Mouse (Mus musculus): Measurements from ENCODE around the gene Dcun1d2. TPM values are rescaled to one million over a fixed set of nuclear protein-coding genes. Genes with fewer than 3 reads are reported as not detected.

Dcun1d2 gene
- polyA plus RNA-seq, 1 experiment from 2014 or later, result 7.3 TPM

- no peak for TF ChIP-seq CTCF (IDR thresholded peaks at IDR 0.05; ENCODE audit: low read depth)
- no peaks in the 10 kb centered on the region for H3K36me3 ChIP-seq (ENCODE audit: control insufficient read depth, insufficient read depth)
- no peak overlapping the region for H3K4me3 ChIP-seq (ENCODE audit: low read depth, low read length)
- WGBS, result 88% methylated on average over 4 of the region's 4 CpGs
- H3K27ac ChIP-seq (ENCODE audit: low read depth, low read length), result no peak overlapping the region
- no peaks in the 10 kb centered on the region for H3K27me3 ChIP-seq (replicated peaks; ENCODE audit: control insufficient read depth, insufficient read depth, low read length)
- no peak overlapping the region for H3K9ac ChIP-seq (ENCODE audit: low read depth, low read length)
- no peaks in the 10 kb centered on the region for H3K9me3 ChIP-seq (ENCODE audit: control insufficient read depth)
- H3K4me1 ChIP-seq (replicated peaks; ENCODE audit: control insufficient read depth, insufficient read depth, low read length), result no peaks in the 10 kb centered on the region
- no peak for ATAC-seq
- H3K4me2 ChIP-seq (replicated peaks; ENCODE audit: low read depth), result no peak overlapping the region
Observed at GRCm38 (mm10) chr8:13230471-13230870, 57.5 kb downstream of the Dcun1d2 start.

- Histone ChIP-seq H3K4me1 (replicated peaks; ENCODE audit: control insufficient read depth, insufficient read depth, low read length) (no peaks in the 10 kb centered on the region), H3K4me3 (ENCODE audit: low read depth, low read length) (no peak overlapping the region), H3K27me3 (replicated peaks; ENCODE audit: control insufficient read depth, insufficient read depth, low read length) (no peaks in the 10 kb centered on the region), H3K27ac (ENCODE audit: low read depth, low read length) (no peak overlapping the region), H3K9me3 (ENCODE audit: control insufficient read depth) (no peaks in the 10 kb centered on the region), H3K9ac (ENCODE audit: low read depth, low read length) (no peak overlapping the region), H3K4me2 (replicated peaks; ENCODE audit: low read depth) (no peak overlapping the region), H3K36me3 (ENCODE audit: control insufficient read depth, insufficient read depth) (no peaks in the 10 kb centered on the region)
- no peak for TF ChIP-seq CTCF (IDR thresholded peaks at IDR 0.05; ENCODE audit: low read depth)
- WGBS, result 69% methylated on average over 12 of the region's 12 CpGs
- ATAC-seq, result no peak
Observed at GRCm38 (mm10) chr8:13229802-13230201, 58.1 kb downstream of the Dcun1d2 start.

GRCm38 (mm10) chr8:13228923-13229610 lies 58.9 kb downstream of the Dcun1d2 start:
- ATAC-seq, result no peak
- no peak overlapping the region for H3K27ac ChIP-seq (ENCODE audit: low read depth, low read length)
- TF ChIP-seq CTCF (IDR thresholded peaks at IDR 0.05; ENCODE audit: low read depth), result no peak
- H3K4me1 ChIP-seq (replicated peaks; ENCODE audit: control insufficient read depth, insufficient read depth, low read length), result no peaks in the 10 kb centered on the region
- no peaks in the 10 kb centered on the region for H3K36me3 ChIP-seq (ENCODE audit: control insufficient read depth, insufficient read depth)
- H3K9me3 ChIP-seq (ENCODE audit: control insufficient read depth), result no peaks in the 10 kb centered on the region
- no peaks in the 10 kb centered on the region for H3K27me3 ChIP-seq (replicated peaks; ENCODE audit: control insufficient read depth, insufficient read depth, low read length)
- WGBS, result 53% methylated on average over 9 of the region's 9 CpGs
- H3K4me3 ChIP-seq (ENCODE audit: low read depth, low read length), result no peak overlapping the region
- no peak overlapping the region for H3K4me2 ChIP-seq (replicated peaks; ENCODE audit: low read depth)
- no peak overlapping the region for H3K9ac ChIP-seq (ENCODE audit: low read depth, low read length)

- no peaks in the 10 kb centered on the region for H3K9me3 ChIP-seq (ENCODE audit: control insufficient read depth)
- no peaks in the 10 kb centered on the region for H3K4me1 ChIP-seq (replicated peaks; ENCODE audit: control insufficient read depth, insufficient read depth, low read length)
- TF ChIP-seq CTCF (IDR thresholded peaks at IDR 0.05; ENCODE audit: low read depth), result no peak
- WGBS, result 39% methylated on average over 3 of the region's 3 CpGs
- ATAC-seq, result no peak
- no peak overlapping the region for H3K9ac ChIP-seq (ENCODE audit: low read depth, low read length)
- H3K4me3 ChIP-seq (ENCODE audit: low read depth, low read length), result no peak overlapping the region
- no peak overlapping the region for H3K4me2 ChIP-seq (replicated peaks; ENCODE audit: low read depth)
- H3K27ac ChIP-seq (ENCODE audit: low read depth, low read length), result no peak overlapping the region
- H3K27me3 ChIP-seq (replicated peaks; ENCODE audit: control insufficient read depth, insufficient read depth, low read length), result no peaks in the 10 kb centered on the region
- no peaks in the 10 kb centered on the region for H3K36me3 ChIP-seq (ENCODE audit: control insufficient read depth, insufficient read depth)
Observed at GRCm38 (mm10) chr8:13227184-13227583, 60.7 kb downstream of the Dcun1d2 start.

GRCm38 (mm10) chr8:13226288-13226687 lies 61.6 kb downstream of the Dcun1d2 start:
- Histone ChIP-seq H3K36me3 (ENCODE audit: control insufficient read depth, insufficient read depth) (no peaks in the 10 kb centered on the region), H3K9me3 (ENCODE audit: control insufficient read depth) (no peaks in the 10 kb centered on the region), H3K9ac (ENCODE audit: low read depth, low read length) (no peak overlapping the region), H3K4me1 (replicated peaks; ENCODE audit: control insufficient read depth, insufficient read depth, low read length) (no peaks in the 10 kb centered on the region), H3K4me2 (replicated peaks; ENCODE audit: low read depth) (no peak overlapping the region), H3K27ac (ENCODE audit: low read depth, low read length) (no peak overlapping the region), H3K4me3 (ENCODE audit: low read depth, low read length) (no peak overlapping the region), H3K27me3 (replicated peaks; ENCODE audit: control insufficient read depth, insufficient read depth, low read length) (no peaks in the 10 kb centered on the region)
- WGBS, result 66% methylated on average over 6 of the region's 6 CpGs
- no peak for TF ChIP-seq CTCF (IDR thresholded peaks at IDR 0.05; ENCODE audit: low read depth)
- no peak for ATAC-seq

GRCm38 (mm10) chr8:13224426-13224825 lies 63.5 kb downstream of the Dcun1d2 start:
- H3K27me3 ChIP-seq (replicated peaks; ENCODE audit: control insufficient read depth, insufficient read depth, low read length), result no peaks in the 10 kb centered on the region
- no peak overlapping the region for H3K4me2 ChIP-seq (replicated peaks; ENCODE audit: low read depth)
- no peak overlapping the region for H3K4me3 ChIP-seq (ENCODE audit: low read depth, low read length)
- no peaks in the 10 kb centered on the region for H3K4me1 ChIP-seq (replicated peaks; ENCODE audit: control insufficient read depth, insufficient read depth, low read length)
- H3K36me3 ChIP-seq (ENCODE audit: control insufficient read depth, insufficient read depth), result no peaks in the 10 kb centered on the region
- ATAC-seq, result no peak
- no peak overlapping the region for H3K9ac ChIP-seq (ENCODE audit: low read depth, low read length)
- no peak overlapping the region for H3K27ac ChIP-seq (ENCODE audit: low read depth, low read length)
- 76% methylated on average over 9 of the region's 9 CpGs for WGBS
- no peak for TF ChIP-seq CTCF (IDR thresholded peaks at IDR 0.05; ENCODE audit: low read depth)
- H3K9me3 ChIP-seq (ENCODE audit: control insufficient read depth), result no peaks in the 10 kb centered on the region

Data from intestine, postnatal 0 days (tissue).